Mouse (Mus musculus) midbrain, postnatal 0 days (tissue): Measurements from ENCODE around the gene Uap1. TPM values are rescaled to one million over a fixed set of nuclear protein-coding genes. Genes with fewer than 3 reads are reported as not detected.

Source experiments
- ATAC-seq: fragments of 200-750 bp; cut with Nextera tagmentation; 2 replicates; pipeline ENCODE4 v1.8.0; 2017; ENCODE audit warnings: moderate number of reproducible peaks, mild to moderate bottlenecking, moderate TSS enrichment, moderate library complexity; ENCODE audit not compliant: low FRiP score
- DNase-seq: peaks from one replicate; pipeline ENCODE4 v3.0.0-alpha.2; 2015; ENCODE audit warnings: low spot score
- H3K27ac ChIP-seq: fragments of 300-500 bp; sonication (generic); 2 replicates; pipeline ENCODE4 v1.5.1; 2014; ENCODE audit warnings: low read depth, mild to moderate bottlenecking, low read length, mixed read lengths
- H3K27me3 ChIP-seq: fragments of 300-500 bp; sonication (generic); 2 replicates; pipeline ENCODE4 v1.6.1; 2014; ENCODE audit warnings: low read length, control low read depth, mixed read lengths; ENCODE audit not compliant: insufficient read depth
- H3K36me3 ChIP-seq: fragments of 300-500 bp; sonication (generic); 2 replicates; pipeline ENCODE4 v1.6.1; 2014; ENCODE audit warnings: low read length, control low read depth, mixed read lengths; ENCODE audit not compliant: insufficient read depth
- H3K4me1 ChIP-seq: fragments of 300-500 bp; sonication (generic); 2 replicates; pipeline ENCODE4 v1.6.1; 2014; ENCODE audit warnings: mild to moderate bottlenecking, control low read depth, antibody characterized with exemption, low read length, mixed read lengths; ENCODE audit not compliant: insufficient read depth
- H3K4me2 ChIP-seq: fragments of 300-500 bp; sonication (generic); 2 replicates; pipeline ENCODE4 v1.6.1; 2014; ENCODE audit warnings: low read depth, mild to moderate bottlenecking, low read length, mixed read lengths; ENCODE audit not compliant: poor library complexity, severe bottlenecking
- H3K4me3 ChIP-seq: fragments of 300-500 bp; sonication (generic); 2 replicates; pipeline ENCODE4 v1.5.1; 2014; ENCODE audit warnings: low read depth, mild to moderate bottlenecking, low read length, moderate library complexity
- H3K9ac ChIP-seq: fragments of 300-500 bp; sonication (generic); replicated peaks from 2 replicates; pipeline ENCODE4 v1.6.1; 2014; ENCODE audit warnings: mild to moderate bottlenecking, low read length, moderate library complexity, mixed read lengths; ENCODE audit not compliant: poor library complexity, severe bottlenecking
- H3K9me3 ChIP-seq: fragments of 300-500 bp; sonication (generic); 2 replicates; pipeline ENCODE4 v1.6.1; 2016; ENCODE audit warnings: low read length, control low read depth
- CTCF ChIP-seq: IDR thresholded peaks from 2 replicates; pipeline ENCODE4 v1.5.1; 2016; ENCODE audit warnings: antibody characterized with exemption, mild to moderate bottlenecking
- WGBS: fragments of 180-500 bp; shearing (Covaris S2); extraction: QIAGEN DNeasy Blood & Tissue Kit; methylation state at CpG from one replicate; pipeline ENCODE4 v1.1.7; 2014; 5-methylcytosine and 5-hydroxymethylcytosine counted together
- polyA plus RNA-seq: library from polyadenylated mRNA; unstranded; fragments of >200 nt; fragmentation: Nextera tagmentation; extraction: Ambion mirVana; gene quantifications from 2 replicates; pipeline ENCODE4 v1.2.1, GENCODE M21; 2015
- total RNA-seq: library from RNA; depleted of rRNA; stranded (reverse); fragments of >200 nt; gene quantifications from 2 replicates; pipeline ENCODE4 v1.2.3, GENCODE M21; 2014

Gene Uap1
- total and polyA plus RNA-seq, 2 experiments from 2014 or later, result 38.6 to 59.0 TPM

GRCm38 (mm10) chr1:170176661-170177239 lies 2.0 kb upstream of the Uap1 start:
- TF ChIP-seq CTCF, result no peak
- peaks cover 3% of the 10 kb centered on the region; the same call in 1 of the 2 replicates for H3K4me1 ChIP-seq
- no peak overlapping the region for H3K4me3 ChIP-seq
- no peaks in the 10 kb centered on the region for H3K9me3 ChIP-seq
- 80% methylated on average over 8 of the region's 8 CpGs for WGBS
- no peaks in the 10 kb centered on the region for H3K36me3 ChIP-seq
- DNase-seq (no peak), ATAC-seq (no peak)
- H3K4me2 ChIP-seq, result no peak overlapping the region
- no peak overlapping the region for H3K27ac ChIP-seq
- no peak overlapping the region for H3K9ac ChIP-seq
- H3K27me3 ChIP-seq, result no peaks in the 10 kb centered on the region

- peaks cover 3% of the 10 kb centered on the region; the same call in 1 of the 2 replicates for H3K4me1 ChIP-seq
- H3K9ac ChIP-seq, result no peak overlapping the region; the same call in 1 of the 2 replicates
- H3K9me3 ChIP-seq, result no peaks in the 10 kb centered on the region
- H3K4me2 ChIP-seq, result peak overlapping the region; percentile 79; the same call in 1 of the 2 replicates
- peak overlapping the region; percentile 87 for H3K27ac ChIP-seq
- no peak for DNase-seq
- no peak overlapping the region for H3K4me3 ChIP-seq
- 53% methylated on average over 6 of the region's 6 CpGs for WGBS
- H3K36me3 ChIP-seq, result no peaks in the 10 kb centered on the region
- no peaks in the 10 kb centered on the region for H3K27me3 ChIP-seq
- no peak for ATAC-seq
- TF ChIP-seq CTCF, result no peak
Observed at GRCm38 (mm10) chr1:170175848-170176247, 1.1 kb upstream of the Uap1 start.

- Histone ChIP-seq H3K4me1 (peaks cover 3% of the 10 kb centered on the region; the same call in 1 of the 2 replicates), H3K9me3 (no peaks in the 10 kb centered on the region), H3K27ac (peak overlapping the region; percentile 87), H3K4me2 (peak overlapping the region; percentile 79), H3K9ac (peak overlapping the region; percentile 81), H3K4me3 (peak overlapping the region; percentile 90), H3K27me3 (no peaks in the 10 kb centered on the region), H3K36me3 (no peaks in the 10 kb centered on the region)
- WGBS, result 1% methylated on average over 50 of the region's 50 CpGs
- peak; percentile 84 for ATAC-seq
- TF ChIP-seq CTCF, result no peak
- peak; percentile 14 for DNase-seq
Observed at GRCm38 (mm10) chr1:170173991-170174813, 555 bp downstream of the Uap1 start.

- H3K9ac ChIP-seq, result no peak overlapping the region
- H3K36me3 ChIP-seq, result peaks cover 17% of the 10 kb centered on the region
- ATAC-seq, result no peak
- no peak overlapping the region for H3K4me3 ChIP-seq
- no peaks in the 10 kb centered on the region for H3K27me3 ChIP-seq
- WGBS, result 96% methylated on average over 5 of the region's 6 CpGs
- DNase-seq, result no peak
- TF ChIP-seq CTCF, result no peak
- no peaks in the 10 kb centered on the region for H3K4me1 ChIP-seq
- H3K9me3 ChIP-seq, result no peaks in the 10 kb centered on the region
- no peak overlapping the region for H3K4me2 ChIP-seq
- H3K27ac ChIP-seq, result no peak overlapping the region
Observed at GRCm38 (mm10) chr1:170167781-170168180, 7.0 kb downstream of the Uap1 start.

GRCm38 (mm10) chr1:170164913-170165312 lies 9.8 kb downstream of the Uap1 start:
- H3K9ac ChIP-seq, result no peak overlapping the region
- H3K27ac ChIP-seq, result no peak overlapping the region
- TF ChIP-seq CTCF, result no peak
- no peaks in the 10 kb centered on the region for H3K9me3 ChIP-seq
- no peaks in the 10 kb centered on the region for H3K27me3 ChIP-seq
- WGBS, result 84% methylated on average over 3 of the region's 3 CpGs
- DNase-seq (no peak), ATAC-seq (no peak)
- peaks cover 17% of the 10 kb centered on the region for H3K36me3 ChIP-seq
- no peaks in the 10 kb centered on the region for H3K4me1 ChIP-seq
- no peak overlapping the region for H3K4me2 ChIP-seq
- H3K4me3 ChIP-seq, result no peak overlapping the region

- H3K9ac ChIP-seq, result no peak overlapping the region
- WGBS, result 87% methylated on average over 2 of the region's 2 CpGs
Observed at GRCm38 (mm10) chr1:170164053-170164614, 10.6 kb downstream of the Uap1 start.

More at GRCm38 (mm10) chr1:170164053-170164614, 10.6 kb downstream of the Uap1 start:
- H3K4me1 ChIP-seq, result no peaks in the 10 kb centered on the region
- H3K36me3 ChIP-seq, result peaks cover 19% of the 10 kb centered on the region
- TF ChIP-seq CTCF, result no peak
- H3K27me3 ChIP-seq, result no peaks in the 10 kb centered on the region
- no peak overlapping the region for H3K4me3 ChIP-seq
- ATAC-seq (no peak), DNase-seq (no peak)
- H3K27ac ChIP-seq, result no peak overlapping the region
- H3K4me2 ChIP-seq, result no peak overlapping the region
- no peaks in the 10 kb centered on the region for H3K9me3 ChIP-seq
